In genomic region chr11:94944295-94944694, GRCm38 (mm10) we compare ENCODE assay signal across 13 mouse cellular contexts. TPM values are rescaled to one million over a fixed set of nuclear protein-coding genes. Genes with fewer than 3 reads are reported as not detected.
DNase-seq lines count a peak whose midpoint lies in the region; ATAC-seq and TF ChIP-seq lines count a peak whose summit lies in the region.
"Had no signal": no experiment of that assay in that cellular context is flagged by ENCODE, and none has a peak within 500 bp of the region (broad histone marks: within the 10 kb centered on the region; RNA-seq: fewer than 3 reads in every experiment).

No protein-coding gene starts in this region.

- no peak for ATAC-seq in hindbrain, embryonic 12.5 days (ENCODE audit: low FRiP score)
- no peak for ATAC-seq in midbrain, postnatal 0 days (ENCODE audit: low FRiP score)
- no peak for ATAC-seq in midbrain, embryonic 15.5 days (replicated peaks)
- ATAC-seq in intestine, postnatal 0 days, result no peak
- no peak for ATAC-seq in forebrain, embryonic 15.5 days (replicated peaks)
- ATAC-seq: hindbrain, embryonic 16.5 days; Patski had no signal

- H3K9ac ChIP-seq in hindbrain, embryonic 12.5 days, result no peak overlapping the region
- H3K9ac ChIP-seq in midbrain, postnatal 0 days (replicated peaks; ENCODE audit: low read length, poor library complexity, severe bottlenecking), result no peak overlapping the region
- no peak overlapping the region for H3K9ac ChIP-seq in midbrain, embryonic 15.5 days
- H3K9ac ChIP-seq in intestine, postnatal 0 days (ENCODE audit: low read depth, low read length), result no peak overlapping the region
- H3K9ac ChIP-seq in forebrain, embryonic 15.5 days (replicated peaks), result no peak overlapping the region
- H3K9ac ChIP-seq: neural tube, embryonic 12.5 days had no signal

- H3K4me2 ChIP-seq in hindbrain, embryonic 12.5 days (replicated peaks), result no peak overlapping the region
- no peak overlapping the region for H3K4me2 ChIP-seq in midbrain, postnatal 0 days (ENCODE audit: low read depth, low read length, poor library complexity, severe bottlenecking)
- H3K4me2 ChIP-seq in midbrain, embryonic 15.5 days, result no peak overlapping the region
- H3K4me2 ChIP-seq in intestine, postnatal 0 days (replicated peaks; ENCODE audit: low read depth), result no peak overlapping the region
- no peak overlapping the region for H3K4me2 ChIP-seq in forebrain, embryonic 15.5 days (replicated peaks)
- H3K4me2 ChIP-seq: neural tube, embryonic 12.5 days had no signal

- 16% methylated on average over 8 of the region's 8 CpGs for WGBS in hindbrain, embryonic 10.5 days
- WGBS in hindbrain, embryonic 12.5 days, result 11% methylated on average over 8 of the region's 8 CpGs
- WGBS in midbrain, postnatal 0 days, result 25% methylated on average over 8 of the region's 8 CpGs
- 20% methylated on average over 8 of the region's 8 CpGs for WGBS in midbrain, embryonic 15.5 days
- 22% methylated on average over 8 of the region's 8 CpGs for WGBS in intestine, postnatal 0 days
- 22% methylated on average over 8 of the region's 8 CpGs for WGBS in forebrain, embryonic 15.5 days

- no peaks in the 10 kb centered on the region for H3K9me3 ChIP-seq in hindbrain, embryonic 10.5 days
- no peaks in the 10 kb centered on the region for H3K9me3 ChIP-seq in hindbrain, embryonic 12.5 days (replicated peaks)
- H3K9me3 ChIP-seq in midbrain, postnatal 0 days (ENCODE audit: low read length), result no peaks in the 10 kb centered on the region
- H3K9me3 ChIP-seq in midbrain, embryonic 15.5 days, result no peaks in the 10 kb centered on the region
- no peaks in the 10 kb centered on the region for H3K9me3 ChIP-seq in intestine, postnatal 0 days (ENCODE audit: control insufficient read depth)
- no peaks in the 10 kb centered on the region for H3K9me3 ChIP-seq in forebrain, embryonic 15.5 days
- H3K9me3 ChIP-seq: neural tube, embryonic 12.5 days had no signal

- H3K36me3 ChIP-seq in hindbrain, embryonic 10.5 days, result 0 out of 2 replicates have a peak, but pooled peaks cover 4% of the 10 kb centered on the region
- 0 out of 2 replicates have a peak, but pooled peaks cover 3% of the 10 kb centered on the region for H3K36me3 ChIP-seq in hindbrain, embryonic 12.5 days
- H3K36me3 ChIP-seq in midbrain, postnatal 0 days (ENCODE audit: insufficient read depth, low read length), result no peaks in the 10 kb centered on the region
- H3K36me3 ChIP-seq in midbrain, embryonic 15.5 days (replicated peaks), result no peaks in the 10 kb centered on the region
- H3K36me3 ChIP-seq in intestine, postnatal 0 days (ENCODE audit: control insufficient read depth, insufficient read depth), result peaks cover 29% of the 10 kb centered on the region; the same call in 1 of the 2 replicates
- H3K36me3 ChIP-seq in forebrain, embryonic 15.5 days, result no peaks in the 10 kb centered on the region
- H3K36me3 ChIP-seq: neural tube, embryonic 12.5 days had no signal

- peaks cover 64% of the 10 kb centered on the region for H3K27me3 ChIP-seq in hindbrain, embryonic 10.5 days (ENCODE audit: insufficient read depth, poor library complexity, severe bottlenecking)
- peaks cover 23% of the 10 kb centered on the region for H3K27me3 ChIP-seq in hindbrain, embryonic 12.5 days
- peaks cover 9% of the 10 kb centered on the region; the same call in 1 of the 2 replicates for H3K27me3 ChIP-seq in midbrain, postnatal 0 days (ENCODE audit: insufficient read depth, low read length)
- H3K27me3 ChIP-seq in midbrain, embryonic 15.5 days (replicated peaks), result peaks cover 6% of the 10 kb centered on the region; the same call in 1 of the 2 replicates
- peaks cover 17% of the 10 kb centered on the region for H3K27me3 ChIP-seq in intestine, postnatal 0 days (replicated peaks; ENCODE audit: control insufficient read depth, insufficient read depth, low read length)
- peaks cover 5% of the 10 kb centered on the region; the same call in 1 of the 2 replicates for H3K27me3 ChIP-seq in forebrain, embryonic 15.5 days
- H3K27me3 ChIP-seq: Patski had no signal

- no peak overlapping the region for H3K4me3 ChIP-seq in hindbrain, embryonic 10.5 days
- H3K4me3 ChIP-seq in hindbrain, embryonic 12.5 days, result no peak overlapping the region
- no peak overlapping the region for H3K4me3 ChIP-seq in midbrain, postnatal 0 days (ENCODE audit: low read depth, low read length)
- no peak overlapping the region for H3K4me3 ChIP-seq in midbrain, embryonic 15.5 days
- no peak overlapping the region for H3K4me3 ChIP-seq in intestine, postnatal 0 days (ENCODE audit: low read depth, low read length)
- no peak overlapping the region for H3K4me3 ChIP-seq in forebrain, embryonic 15.5 days
- H3K4me3 ChIP-seq: neural tube, embryonic 12.5 days had no signal

- DNase-seq in hindbrain, embryonic 10.5 days (ENCODE audit: low spot score), result no peak
- DNase-seq in midbrain, postnatal 0 days (ENCODE audit: low spot score), result no peak
- no peak for DNase-seq in c-Kit-positive CD71-positive TER-119-positive erythroid progenitor cells, embryonic 14.5 days (ENCODE audit: low spot score)
- DNase-seq in adrenal gland, postnatal 36 days, result no peak
- DNase-seq: right cerebral cortex, postnatal 25 days had no signal

- TF ChIP-seq CTCF in midbrain, postnatal 0 days (IDR thresholded peaks at IDR 0.05), result peak; percentile 25
- peak; percentile 35 for TF ChIP-seq CTCF in intestine, postnatal 0 days (IDR thresholded peaks at IDR 0.05; ENCODE audit: low read depth)

- H3K4me1 ChIP-seq in hindbrain, embryonic 10.5 days (replicated peaks), result peaks cover 33% of the 10 kb centered on the region
- no peaks in the 10 kb centered on the region; the same call in 1 of the 2 replicates for H3K4me1 ChIP-seq in hindbrain, embryonic 12.5 days
- no peaks in the 10 kb centered on the region for H3K4me1 ChIP-seq in midbrain, postnatal 0 days (ENCODE audit: insufficient read depth, low read length)
- no peaks in the 10 kb centered on the region for H3K4me1 ChIP-seq in midbrain, embryonic 15.5 days
- H3K4me1 ChIP-seq in intestine, postnatal 0 days (replicated peaks; ENCODE audit: control insufficient read depth, insufficient read depth, low read length), result no peaks in the 10 kb centered on the region
- H3K4me1 ChIP-seq in forebrain, embryonic 15.5 days, result no peaks in the 10 kb centered on the region
- H3K4me1 ChIP-seq: neural tube, embryonic 12.5 days had no signal

- peak overlapping the region; percentile 45; the same call in 1 of the 2 replicates for H3K27ac ChIP-seq in hindbrain, embryonic 10.5 days
- H3K27ac ChIP-seq in hindbrain, embryonic 12.5 days, result no peak overlapping the region
- no peak overlapping the region for H3K27ac ChIP-seq in midbrain, postnatal 0 days (ENCODE audit: low read depth, low read length)
- H3K27ac ChIP-seq in midbrain, embryonic 15.5 days, result no peak overlapping the region
- H3K27ac ChIP-seq in intestine, postnatal 0 days (ENCODE audit: low read depth, low read length), result no peak overlapping the region
- no peak overlapping the region for H3K27ac ChIP-seq in forebrain, embryonic 15.5 days (replicated peaks)
- H3K27ac ChIP-seq: neural tube, embryonic 12.5 days had no signal

RNA-seq across cellular contexts. Expression of gene Col1a1, which starts 8.3 kb away (rescaled TPM):
- 98.1 and 193 TPM in 2 replicates for polyA plus RNA-seq in hindbrain, embryonic 10.5 days (2016; fragmentation: Nextera tagmentation; extraction: Ambion mirVana)
- polyA plus RNA-seq in hindbrain, embryonic 12.5 days (2016; fragmentation: Nextera tagmentation; extraction: Ambion mirVana), result 508 and 685 TPM in 2 replicates
- total RNA-seq in midbrain, postnatal 0 days (2014; rRNA removed), result 44.7 and 50.3 TPM in 2 replicates
- 65.4 and 67.5 TPM in 2 replicates for polyA plus RNA-seq in midbrain, postnatal 0 days (2015; fragmentation: Nextera tagmentation; extraction: Ambion mirVana)
- 82.7 and 92.9 TPM in 2 replicates for polyA plus RNA-seq in midbrain, embryonic 15.5 days (2015; fragmentation: Nextera tagmentation; extraction: Ambion mirVana)
- 338 and 367 TPM in 2 replicates for polyA plus RNA-seq in intestine, postnatal 0 days (2015; fragmentation: Nextera tagmentation; extraction: Ambion mirVana)
- 100 to 1,000 TPM; 111 to 222 TPM for total RNA-seq in adrenal gland, postnatal 36 days (2021)
- polyA plus RNA-seq in forebrain, embryonic 15.5 days (2015; fragmentation: Nextera tagmentation; extraction: Ambion mirVana), result 40.2 and 40.5 TPM in 2 replicates

RNA-seq across cellular contexts. Expression of gene Hils1, which starts 23.1 kb away (rescaled TPM):
- not detected in 2 replicates for polyA plus RNA-seq in hindbrain, embryonic 10.5 days (2016; fragmentation: Nextera tagmentation; extraction: Ambion mirVana)
- polyA plus RNA-seq in hindbrain, embryonic 12.5 days (2016; fragmentation: Nextera tagmentation; extraction: Ambion mirVana), result not detected in 2 replicates
- not detected in 2 replicates for total RNA-seq in midbrain, postnatal 0 days (2014; rRNA removed)
- polyA plus RNA-seq in midbrain, postnatal 0 days (2015; fragmentation: Nextera tagmentation; extraction: Ambion mirVana), result not detected in 2 replicates
- polyA plus RNA-seq in midbrain, embryonic 15.5 days (2015; fragmentation: Nextera tagmentation; extraction: Ambion mirVana), result not detected in 2 replicates
- not detected in 2 replicates for polyA plus RNA-seq in intestine, postnatal 0 days (2015; fragmentation: Nextera tagmentation; extraction: Ambion mirVana)
- not detected for total RNA-seq in adrenal gland, postnatal 36 days (2021)
- polyA plus RNA-seq in forebrain, embryonic 15.5 days (2015; fragmentation: Nextera tagmentation; extraction: Ambion mirVana), result not detected in 2 replicates
- total RNA-seq: megakaryocyte, adult 5-6 weeks had no signal
- polyA plus RNA-seq: hindbrain, embryonic 16.5 days; neural tube, embryonic 12.5 days; Patski had no signal

RNA-seq across cellular contexts. Expression of gene Sgca, which starts 31.8 kb away (rescaled TPM):
- polyA plus RNA-seq in hindbrain, embryonic 10.5 days (2016; fragmentation: Nextera tagmentation; extraction: Ambion mirVana), result 0.10 TPM in 1 of 2 replicates, not detected in the other
- polyA plus RNA-seq in hindbrain, embryonic 12.5 days (2016; fragmentation: Nextera tagmentation; extraction: Ambion mirVana), result 0.43 and 1.5 TPM in 2 replicates
- total RNA-seq in midbrain, postnatal 0 days (2014; rRNA removed), result not detected in 2 replicates
- 0.29 and 0.39 TPM in 2 replicates for polyA plus RNA-seq in midbrain, postnatal 0 days (2015; fragmentation: Nextera tagmentation; extraction: Ambion mirVana)
- polyA plus RNA-seq in midbrain, embryonic 15.5 days (2015; fragmentation: Nextera tagmentation; extraction: Ambion mirVana), result not detected in 2 replicates
- polyA plus RNA-seq in intestine, postnatal 0 days (2015; fragmentation: Nextera tagmentation; extraction: Ambion mirVana), result 0.18 and 0.55 TPM in 2 replicates
- not detected for total RNA-seq in adrenal gland, postnatal 36 days (2021)
- not detected in 2 replicates for polyA plus RNA-seq in forebrain, embryonic 15.5 days (2015; fragmentation: Nextera tagmentation; extraction: Ambion mirVana)
- total RNA-seq: megakaryocyte, adult 5-6 weeks had no signal

RNA-seq across cellular contexts. Expression of gene Ppp1r9b, which starts 46.5 kb away (rescaled TPM):
- polyA plus RNA-seq in hindbrain, embryonic 10.5 days (2016; fragmentation: Nextera tagmentation; extraction: Ambion mirVana), result 10.4 and 11.8 TPM in 2 replicates
- polyA plus RNA-seq in hindbrain, embryonic 12.5 days (2016; fragmentation: Nextera tagmentation; extraction: Ambion mirVana), result 16.8 and 18.5 TPM in 2 replicates
- total RNA-seq in midbrain, postnatal 0 days (2014; rRNA removed), result 179 and 217 TPM in 2 replicates
- polyA plus RNA-seq in midbrain, postnatal 0 days (2015; fragmentation: Nextera tagmentation; extraction: Ambion mirVana), result 18.2 and 20.4 TPM in 2 replicates
- polyA plus RNA-seq in midbrain, embryonic 15.5 days (2015; fragmentation: Nextera tagmentation; extraction: Ambion mirVana), result 20.5 and 22.2 TPM in 2 replicates
- 6.3 and 7.1 TPM in 2 replicates for polyA plus RNA-seq in intestine, postnatal 0 days (2015; fragmentation: Nextera tagmentation; extraction: Ambion mirVana)
- 100 to 1,000 TPM; 119 to 120 TPM for total RNA-seq in adrenal gland, postnatal 36 days (2021)
- polyA plus RNA-seq in forebrain, embryonic 15.5 days (2015; fragmentation: Nextera tagmentation; extraction: Ambion mirVana), result 23.0 and 23.9 TPM in 2 replicates
